Mouse (Mus musculus) hindbrain, embryonic 16.5 days (tissue): ENCODE data around the gene Khdrbs2. TPM values are rescaled to one million over a fixed set of nuclear protein-coding genes. Genes with fewer than 3 reads are reported as not detected.

ENCODE experiments used
- ATAC-seq: fragments of 200-750 bp; cut with Nextera tagmentation; 2 replicates; pipeline ENCODE4 v1.8.0; 2017; ENCODE audit warnings: moderate TSS enrichment, moderate library complexity
- H3K27ac ChIP-seq: fragments of 300-500 bp; sonication (generic); 2 replicates; pipeline ENCODE4 v1.5.1; 2014; ENCODE audit warnings: low read depth, mild to moderate bottlenecking, control low read depth, low read length, moderate library complexity
- H3K27me3 ChIP-seq: fragments of 300-500 bp; sonication (generic); replicated peaks from 2 replicates; pipeline ENCODE4 v1.6.1; 2014; ENCODE audit warnings: low read length; ENCODE audit not compliant: control insufficient read depth, insufficient read depth
- H3K36me3 ChIP-seq: fragments of 300-500 bp; sonication (generic); 2 replicates; pipeline ENCODE4 v1.6.1; 2014; ENCODE audit warnings: mild to moderate bottlenecking, low read length, moderate library complexity, mixed read lengths; ENCODE audit not compliant: control insufficient read depth, insufficient read depth
- H3K4me1 ChIP-seq: fragments of 300-500 bp; sonication (generic); 2 replicates; pipeline ENCODE4 v1.6.1; 2014; ENCODE audit warnings: low read depth, low read length; ENCODE audit not compliant: control insufficient read depth, insufficient read depth
- H3K4me2 ChIP-seq: fragments of 300-500 bp; sonication (generic); 2 replicates; pipeline ENCODE4 v1.6.1; 2014; ENCODE audit warnings: mild to moderate bottlenecking, low read length, control low read depth, moderate library complexity
- H3K4me3 ChIP-seq: fragments of 300-500 bp; sonication (generic); 2 replicates; pipeline ENCODE4 v1.5.1; 2014; ENCODE audit warnings: mild to moderate bottlenecking, low read length, control low read depth, moderate library complexity
- H3K9ac ChIP-seq: fragments of 300-500 bp; sonication (generic); 2 replicates; pipeline ENCODE4 v1.6.1; 2014; ENCODE audit warnings: low read depth, mild to moderate bottlenecking, control low read depth, low read length, moderate library complexity
- H3K9me3 ChIP-seq: fragments of 300-500 bp; sonication (generic); 2 replicates; pipeline ENCODE4 v1.6.1; 2014; ENCODE audit warnings: mild to moderate bottlenecking, low read length, moderate library complexity; ENCODE audit not compliant: control insufficient read depth
- WGBS: fragments of 180-500 bp; shearing (Covaris S2); extraction: QIAGEN DNeasy Blood & Tissue Kit; methylation state at CpG from one replicate; pipeline ENCODE4 v1.1.7; 2014; 5-methylcytosine and 5-hydroxymethylcytosine counted together
- polyA plus RNA-seq: library from polyadenylated mRNA; unstranded; fragments of >200 nt; fragmentation: Nextera tagmentation; extraction: Ambion mirVana; gene quantifications from 2 replicates; pipeline ENCODE4 v1.2.1, GENCODE M21; 2015

Gene Khdrbs2
- polyA plus RNA-seq, 1 experiment from 2014 or later = 48.2 TPM

- Histone ChIP-seq H3K27me3 (no peaks in the 10 kb centered on the region), H3K4me2 (no peak overlapping the region), H3K4me3 (no peak overlapping the region), H3K9me3 (no peaks in the 10 kb centered on the region), H3K9ac (no peak overlapping the region), H3K36me3 (no peaks in the 10 kb centered on the region), H3K27ac (no peak overlapping the region), H3K4me1 (no peaks in the 10 kb centered on the region)
- WGBS = 72% methylated on average over 1 of the region's 1 CpGs
- ATAC-seq = no peak
Measured at GRCm38 (mm10) chr1:32429493-32429892, 257.0 kb downstream of the Khdrbs2 start.

GRCm38 (mm10) chr1:32430516-32430915, 258.0 kb downstream of the Khdrbs2 start:
- no peak for ATAC-seq
- no peak overlapping the region for H3K9ac ChIP-seq
- no peaks in the 10 kb centered on the region for H3K4me1 ChIP-seq
- WGBS = 94% methylated on average over 3 of the region's 3 CpGs
- no peak overlapping the region for H3K27ac ChIP-seq
- H3K4me2 ChIP-seq = no peak overlapping the region
- no peak overlapping the region for H3K4me3 ChIP-seq
- H3K36me3 ChIP-seq = no peaks in the 10 kb centered on the region
- H3K27me3 ChIP-seq = no peaks in the 10 kb centered on the region
- H3K9me3 ChIP-seq = no peaks in the 10 kb centered on the region

- no peak overlapping the region for H3K9ac ChIP-seq
- H3K27me3 ChIP-seq = no peaks in the 10 kb centered on the region
- H3K4me3 ChIP-seq = no peak overlapping the region
- no peaks in the 10 kb centered on the region for H3K36me3 ChIP-seq
- no peak for ATAC-seq
- no peak overlapping the region for H3K4me2 ChIP-seq
- no peaks in the 10 kb centered on the region for H3K9me3 ChIP-seq
- WGBS = 83% methylated on average over 2 of the region's 2 CpGs
- H3K27ac ChIP-seq = no peak overlapping the region
- no peaks in the 10 kb centered on the region for H3K4me1 ChIP-seq
Measured at GRCm38 (mm10) chr1:32433118-32433517, 260.6 kb downstream of the Khdrbs2 start.

- H3K9ac ChIP-seq = no peak overlapping the region
- no peaks in the 10 kb centered on the region for H3K4me1 ChIP-seq
- no peaks in the 10 kb centered on the region for H3K9me3 ChIP-seq
- no peak for ATAC-seq
- no peaks in the 10 kb centered on the region for H3K36me3 ChIP-seq
- no peak overlapping the region for H3K27ac ChIP-seq
- WGBS = 82% methylated on average over 5 of the region's 5 CpGs
- H3K4me2 ChIP-seq = no peak overlapping the region
- no peak overlapping the region for H3K4me3 ChIP-seq
- H3K27me3 ChIP-seq = no peaks in the 10 kb centered on the region
Measured at GRCm38 (mm10) chr1:32443927-32444326, 271.4 kb downstream of the Khdrbs2 start.

GRCm38 (mm10) chr1:32463103-32463516, 290.6 kb downstream of the Khdrbs2 start:
- H3K4me3 ChIP-seq = no peak overlapping the region
- no peak overlapping the region for H3K27ac ChIP-seq
- H3K27me3 ChIP-seq = no peaks in the 10 kb centered on the region
- H3K4me1 ChIP-seq = no peaks in the 10 kb centered on the region
- ATAC-seq = peak; percentile 90
- H3K9me3 ChIP-seq = no peaks in the 10 kb centered on the region
- H3K4me2 ChIP-seq = no peak overlapping the region
- 55% methylated on average over 6 of the region's 6 CpGs for WGBS
- H3K36me3 ChIP-seq = no peaks in the 10 kb centered on the region
- no peak overlapping the region for H3K9ac ChIP-seq

GRCm38 (mm10) chr1:32471022-32471421, 298.5 kb downstream of the Khdrbs2 start:
- WGBS = 78% methylated on average over 2 of the region's 2 CpGs
- no peak for ATAC-seq
- H3K4me2 ChIP-seq = no peak overlapping the region
- no peaks in the 10 kb centered on the region for H3K9me3 ChIP-seq
- H3K4me1 ChIP-seq = no peaks in the 10 kb centered on the region
- H3K9ac ChIP-seq = no peak overlapping the region
- H3K4me3 ChIP-seq = no peak overlapping the region
- no peaks in the 10 kb centered on the region for H3K36me3 ChIP-seq
- no peaks in the 10 kb centered on the region for H3K27me3 ChIP-seq
- no peak overlapping the region for H3K27ac ChIP-seq

GRCm38 (mm10) chr1:32471502-32472214, 299.1 kb downstream of the Khdrbs2 start:
- H3K4me1 ChIP-seq = no peaks in the 10 kb centered on the region
- no peak for ATAC-seq
- H3K27me3 ChIP-seq = no peaks in the 10 kb centered on the region
- no peaks in the 10 kb centered on the region for H3K9me3 ChIP-seq
- H3K27ac ChIP-seq = no peak overlapping the region
- no peak overlapping the region for H3K4me3 ChIP-seq
- H3K4me2 ChIP-seq = no peak overlapping the region
- no peak overlapping the region for H3K9ac ChIP-seq
- WGBS = 72% methylated on average over 11 of the region's 11 CpGs
- H3K36me3 ChIP-seq = no peaks in the 10 kb centered on the region

- Histone ChIP-seq H3K27ac (no peak overlapping the region), H3K4me1 (no peaks in the 10 kb centered on the region), H3K27me3 (no peaks in the 10 kb centered on the region), H3K4me2 (no peak overlapping the region), H3K9ac (no peak overlapping the region), H3K9me3 (no peaks in the 10 kb centered on the region), H3K36me3 (no peaks in the 10 kb centered on the region), H3K4me3 (no peak overlapping the region)
- 78% methylated on average over 2 of the region's 2 CpGs for WGBS
- peak; percentile 73 for ATAC-seq
Measured at GRCm38 (mm10) chr1:32487944-32488343, 315.4 kb downstream of the Khdrbs2 start.

GRCm38 (mm10) chr1:32503381-32503780, 330.9 kb downstream of the Khdrbs2 start:
- H3K4me2 ChIP-seq = no peak overlapping the region
- no peaks in the 10 kb centered on the region for H3K27me3 ChIP-seq
- H3K4me1 ChIP-seq = no peaks in the 10 kb centered on the region
- no peaks in the 10 kb centered on the region for H3K36me3 ChIP-seq
- no peak overlapping the region for H3K27ac ChIP-seq
- no peaks in the 10 kb centered on the region for H3K9me3 ChIP-seq
- H3K9ac ChIP-seq = no peak overlapping the region
- H3K4me3 ChIP-seq = no peak overlapping the region
- WGBS = 92% methylated on average over 6 of the region's 6 CpGs
- no peak for ATAC-seq
